3 mouse cellular contexts compared by ENCODE assay signal in the genomic region with DNA sequence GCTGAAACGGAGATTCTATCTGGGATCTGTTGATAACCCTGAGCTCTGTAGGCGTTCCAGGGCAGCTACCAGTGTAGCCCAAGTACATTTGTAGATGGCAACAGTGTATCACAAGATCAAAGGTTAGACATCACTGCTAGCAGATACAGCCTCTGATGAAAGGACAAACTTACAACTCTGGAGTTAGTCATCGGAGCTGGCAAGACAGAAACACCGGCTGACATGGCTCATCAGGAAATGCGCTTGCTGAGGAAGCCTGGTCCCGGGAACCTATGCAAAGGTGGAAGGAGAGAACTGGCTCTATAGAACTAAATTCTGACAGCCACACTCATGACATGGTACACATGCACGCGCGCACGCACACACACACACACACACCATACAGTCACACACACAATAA.
"Had no signal": no experiment of that assay in that cellular context is flagged by ENCODE, and none has a peak within 500 bp of the region (broad histone marks: within the 10 kb centered on the region; RNA-seq: fewer than 3 reads in every experiment).

No protein-coding gene starts in this region.

- DNase-seq: lung, adult 2 months; right cerebral cortex, postnatal 4 days; thymus, postnatal 36 days had no signal
